Mouse (Mus musculus): Measurements from ENCODE around the gene 1600002K03Rik. TPM values are rescaled to one million over a fixed set of nuclear protein-coding genes. Genes with fewer than 3 reads are reported as not detected.
"Not testable (repeated sequence)": the region's sequence is repeated elsewhere in the genome, so short reads cannot be mapped to it uniquely, and the experiment has no call there.

The 1600002K03Rik gene
- polyA plus RNA-seq, 1 experiment from 2014 or later = 7.7 TPM

DNA sequence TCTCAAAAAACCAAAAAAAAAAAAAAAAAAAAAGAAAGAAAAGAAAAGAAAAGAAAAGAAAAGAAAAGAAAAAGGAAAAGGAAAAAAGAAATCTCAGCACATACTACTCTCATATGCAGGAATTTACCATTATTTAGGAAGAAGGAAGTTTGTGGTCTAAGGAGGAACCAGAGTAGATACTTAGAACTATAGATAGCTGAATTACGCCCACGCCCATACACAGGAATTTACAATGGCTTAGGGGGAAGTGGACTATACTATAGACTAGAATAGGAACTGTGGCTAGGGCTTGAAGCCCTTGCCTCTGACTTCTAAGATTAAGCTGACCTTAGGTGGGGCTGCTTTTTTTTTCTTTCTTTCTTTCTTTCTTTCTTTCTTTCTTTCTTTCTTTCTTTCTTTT is 50.4 kb downstream of the 1600002K03Rik start:
- H3K9ac ChIP-seq; ATAC-seq (ENCODE audit: low FRiP score); H3K27me3 ChIP-seq (ENCODE audit: control insufficient read depth, insufficient read depth, low read length); H3K9me3 ChIP-seq (ENCODE audit: control insufficient read depth, low read length); H3K27ac ChIP-seq; H3K4me2 ChIP-seq (replicated peaks); DNase-seq (ENCODE audit: low spot score); H3K36me3 ChIP-seq (replicated peaks; ENCODE audit: control insufficient read depth, insufficient read depth); H3K4me3 ChIP-seq (replicated peaks; ENCODE audit: low read length): not testable (repeated sequence)
- 93% methylated on average over 2 of the region's 2 CpGs for WGBS
- H3K4me1 ChIP-seq (replicated peaks; ENCODE audit: control insufficient read depth, insufficient read depth, low read length) = peaks cover 13% of the 10 kb centered on the region

Other genes starting within 250 kb of the 1600002K03Rik start
- 3.4 and 3.8 TPM in 2 replicates for gene Arid3a, start 245.9 kb upstream of the 1600002K03Rik start, polyA plus RNA-seq (2014; fragmentation: Nextera tagmentation; extraction: Ambion mirVana)
- 91.8 and 97.8 TPM in 2 replicates for gene Wdr18, start 212.8 kb upstream of the 1600002K03Rik start, polyA plus RNA-seq (2014; fragmentation: Nextera tagmentation; extraction: Ambion mirVana)
- gene Grin3b, start 202.2 kb upstream of the 1600002K03Rik start, polyA plus RNA-seq (2014; fragmentation: Nextera tagmentation; extraction: Ambion mirVana) = 0.30 and 0.33 TPM in 2 replicates
- 22.6 and 22.8 TPM in 2 replicates for gene Tmem259, start 188.6 kb upstream of the 1600002K03Rik start, polyA plus RNA-seq (2014; fragmentation: Nextera tagmentation; extraction: Ambion mirVana)
- gene Cnn2, start 184.4 kb upstream of the 1600002K03Rik start, polyA plus RNA-seq (2014; fragmentation: Nextera tagmentation; extraction: Ambion mirVana) = 28.4 and 37.6 TPM in 2 replicates
- gene Abca7, start 176.4 kb upstream of the 1600002K03Rik start, polyA plus RNA-seq (2014; fragmentation: Nextera tagmentation; extraction: Ambion mirVana) = 4.1 and 4.5 TPM in 2 replicates
- 1.1 and 1.7 TPM in 2 replicates for gene Arhgap45, start 156.3 kb upstream of the 1600002K03Rik start, polyA plus RNA-seq (2014; fragmentation: Nextera tagmentation; extraction: Ambion mirVana)
- gene Polr2e, start 133.1 kb upstream of the 1600002K03Rik start, polyA plus RNA-seq (2014; fragmentation: Nextera tagmentation; extraction: Ambion mirVana) = 142 and 150 TPM in 2 replicates
- 556 and 557 TPM in 2 replicates for gene Gpx4, start 125.8 kb upstream of the 1600002K03Rik start, polyA plus RNA-seq (2014; fragmentation: Nextera tagmentation; extraction: Ambion mirVana)
- gene Sbno2, start 67.4 kb upstream of the 1600002K03Rik start, polyA plus RNA-seq (2014; fragmentation: Nextera tagmentation; extraction: Ambion mirVana) = 12.3 and 12.6 TPM in 2 replicates
- gene Stk11, start 57.1 kb upstream of the 1600002K03Rik start, polyA plus RNA-seq (2014; fragmentation: Nextera tagmentation; extraction: Ambion mirVana) = 20.2 and 24.6 TPM in 2 replicates
- 469 and 505 TPM in 2 replicates for gene Atp5d, start 34.3 kb upstream of the 1600002K03Rik start, polyA plus RNA-seq (2014; fragmentation: Nextera tagmentation; extraction: Ambion mirVana)
- 93.4 and 96.4 TPM in 2 replicates for gene Cbarp, start 32.1 kb upstream of the 1600002K03Rik start, polyA plus RNA-seq (2014; fragmentation: Nextera tagmentation; extraction: Ambion mirVana)
- gene Midn, start 24.7 kb upstream of the 1600002K03Rik start, polyA plus RNA-seq (2014; fragmentation: Nextera tagmentation; extraction: Ambion mirVana) = 44.1 and 54.4 TPM in 2 replicates
- 203 and 252 TPM in 2 replicates for gene Cirbp, start 7.0 kb upstream of the 1600002K03Rik start, polyA plus RNA-seq (2014; fragmentation: Nextera tagmentation; extraction: Ambion mirVana)
- gene Efna2, start 6.5 kb downstream of the 1600002K03Rik start, polyA plus RNA-seq (2014; fragmentation: Nextera tagmentation; extraction: Ambion mirVana) = 25.9 and 26.2 TPM in 2 replicates
- gene Mum1, start 53.5 kb downstream of the 1600002K03Rik start, polyA plus RNA-seq (2014; fragmentation: Nextera tagmentation; extraction: Ambion mirVana) = 29.0 and 32.9 TPM in 2 replicates
- gene Ndufs7, start 76.2 kb downstream of the 1600002K03Rik start, polyA plus RNA-seq (2014; fragmentation: Nextera tagmentation; extraction: Ambion mirVana) = 303 and 341 TPM in 2 replicates
- gene Gamt, start 88.1 kb downstream of the 1600002K03Rik start, polyA plus RNA-seq (2014; fragmentation: Nextera tagmentation; extraction: Ambion mirVana) = 17.3 and 24.3 TPM in 2 replicates
- 35.2 and 36.3 TPM in 2 replicates for gene Dazap1, start 88.5 kb downstream of the 1600002K03Rik start, polyA plus RNA-seq (2014; fragmentation: Nextera tagmentation; extraction: Ambion mirVana)
- 570 and 649 TPM in 2 replicates for gene Rps15, start 119.5 kb downstream of the 1600002K03Rik start, polyA plus RNA-seq (2014; fragmentation: Nextera tagmentation; extraction: Ambion mirVana)
- 200 and 216 TPM in 2 replicates for gene Apc2, start 123.0 kb downstream of the 1600002K03Rik start, polyA plus RNA-seq (2014; fragmentation: Nextera tagmentation; extraction: Ambion mirVana)
- 23.3 and 24.5 TPM in 2 replicates for gene 2310011J03Rik, start 147.6 kb downstream of the 1600002K03Rik start, polyA plus RNA-seq (2014; fragmentation: Nextera tagmentation; extraction: Ambion mirVana)
- 4.4 and 4.7 TPM in 2 replicates for gene Pcsk4, start 156.6 kb downstream of the 1600002K03Rik start, polyA plus RNA-seq (2014; fragmentation: Nextera tagmentation; extraction: Ambion mirVana)
- gene Reep6, start 157.0 kb downstream of the 1600002K03Rik start, polyA plus RNA-seq (2014; fragmentation: Nextera tagmentation; extraction: Ambion mirVana) = 5.3 and 5.8 TPM in 2 replicates
- gene Adamtsl5, start 175.5 kb downstream of the 1600002K03Rik start, polyA plus RNA-seq (2014; fragmentation: Nextera tagmentation; extraction: Ambion mirVana) = 0.84 and 0.90 TPM in 2 replicates
- 3.6 and 4.1 TPM in 2 replicates for gene Plk5, start 183.5 kb downstream of the 1600002K03Rik start, polyA plus RNA-seq (2014; fragmentation: Nextera tagmentation; extraction: Ambion mirVana)
- 12.3 and 13.3 TPM in 2 replicates for gene Mex3d, start 214.7 kb downstream of the 1600002K03Rik start, polyA plus RNA-seq (2014; fragmentation: Nextera tagmentation; extraction: Ambion mirVana)
- gene Mbd3, start 226.6 kb downstream of the 1600002K03Rik start, polyA plus RNA-seq (2014; fragmentation: Nextera tagmentation; extraction: Ambion mirVana) = 152 and 161 TPM in 2 replicates
- 675 and 804 TPM in 2 replicates for gene Uqcr11, start 233.9 kb downstream of the 1600002K03Rik start, polyA plus RNA-seq (2014; fragmentation: Nextera tagmentation; extraction: Ambion mirVana)